Mouse (Mus musculus): ENCODE data around the gene Cabp4.

Cabp4 gene

DNA sequence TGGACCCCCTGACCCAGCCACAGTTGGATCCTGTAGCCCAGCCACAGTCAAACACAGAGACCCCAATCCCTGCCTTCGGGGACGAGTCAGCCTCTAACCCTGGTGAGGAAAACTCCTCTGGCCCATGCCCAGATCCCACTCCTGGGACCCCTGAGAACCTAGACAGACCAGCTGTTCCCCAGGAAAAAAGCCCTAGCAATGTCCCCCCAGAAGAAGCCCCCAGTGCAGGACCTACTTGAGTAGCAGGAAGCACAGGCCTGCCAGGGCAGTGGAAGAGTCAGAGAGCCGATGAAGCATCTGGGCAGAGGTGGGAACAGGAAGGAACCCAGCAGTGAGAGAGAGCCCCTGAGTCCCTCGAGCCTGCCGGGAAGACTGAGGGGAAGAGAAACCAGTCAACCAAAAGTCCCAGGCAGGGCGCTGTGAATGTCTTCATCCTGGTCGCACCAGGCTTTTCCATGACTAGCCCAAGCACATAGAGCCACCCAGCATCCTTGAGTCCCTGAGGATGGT lies at the start of gene Cabp4:
Gene Cabp4, minus strand, starts transcription at position 275 of the 510 bp plus-strand sequence.
- DNase-seq: no peak

GRCm38 (mm10) chr19:4193129-4193528 lies 49.3 kb upstream of the Cabp4 start:
- no peak for DNase-seq

GRCm38 (mm10) chr19:4192251-4192985 lies 48.6 kb upstream of the Cabp4 start:
- DNase-seq: no peak

DNA sequence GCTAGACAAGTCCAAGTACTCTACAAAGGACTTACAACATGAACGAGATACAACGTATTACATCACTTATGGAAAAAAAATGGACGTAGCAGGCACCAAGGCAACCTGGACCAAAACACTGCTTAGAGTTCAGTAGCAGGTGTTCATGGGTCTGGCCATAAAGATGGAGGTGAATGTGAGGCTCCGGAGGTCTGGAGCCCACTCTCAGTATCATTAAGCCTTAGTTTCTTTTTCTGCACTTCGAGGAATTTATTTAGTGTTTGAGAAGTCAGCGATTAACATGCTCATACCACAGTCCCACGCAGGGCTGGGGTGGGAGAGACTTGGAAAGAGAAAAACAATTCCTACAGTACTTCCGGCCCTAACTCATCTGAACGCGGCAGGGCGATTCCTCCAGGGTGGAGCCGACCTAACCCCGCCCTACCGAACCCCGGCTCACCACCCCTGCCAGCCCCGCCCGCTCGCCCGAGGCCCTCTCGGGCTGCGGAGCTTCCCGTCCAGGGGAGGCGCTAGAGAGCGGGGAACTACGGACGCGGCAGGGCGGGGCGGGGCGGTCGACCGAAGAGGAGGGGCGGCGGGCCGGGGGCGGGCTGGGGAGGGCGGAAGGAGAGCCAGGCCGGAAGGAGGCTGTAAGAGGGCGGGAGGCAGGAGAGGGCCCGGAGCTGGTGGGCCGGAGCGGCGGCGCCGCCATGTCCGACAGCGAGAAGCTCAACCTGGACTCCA lies 47.9 kb upstream of the Cabp4 start, which contains the start of gene Ppp1ca:
Gene Ppp1ca, plus strand, starts transcription at position 538 of the 723 bp plus-strand sequence.
- peak; percentile 95 to 99 for DNase-seq

GRCm38 (mm10) chr19:4190831-4191334 lies 47.0 kb upstream of the Cabp4 start, which contains the start of gene Tbc1d10c:
Gene Tbc1d10c, minus strand, starts transcription at chr19:4191284.
- no peak for DNase-seq

DNA sequence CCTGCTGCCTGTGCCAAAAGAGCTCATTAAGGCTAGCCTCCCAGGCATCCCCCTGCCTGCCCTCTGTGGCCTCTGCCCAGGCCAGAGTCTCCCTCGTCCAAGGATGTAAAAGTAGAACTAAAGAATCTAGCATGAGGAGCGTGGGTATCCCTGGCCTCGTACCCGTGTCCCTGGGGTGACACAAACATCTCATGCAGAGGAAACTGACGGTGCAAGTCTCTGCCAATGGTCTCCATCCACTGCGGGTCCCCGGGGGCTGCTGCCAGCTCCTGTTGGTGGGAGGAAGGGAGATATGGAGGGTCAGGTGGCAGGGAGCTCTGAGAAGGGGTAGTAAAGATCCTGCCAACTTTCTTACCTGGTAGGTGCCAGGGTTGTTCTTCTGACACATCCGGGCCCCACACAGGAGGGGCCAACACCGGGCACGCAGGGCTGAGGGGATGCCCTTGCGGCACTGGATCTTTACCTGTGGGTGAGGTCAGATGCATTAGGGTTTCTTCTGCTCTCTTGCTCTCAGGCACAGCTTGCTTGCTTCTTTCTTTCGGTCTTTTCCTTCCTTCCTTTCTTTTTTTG lies 45.3 kb upstream of the Cabp4 start:
- DNase-seq: no peak

DNA sequence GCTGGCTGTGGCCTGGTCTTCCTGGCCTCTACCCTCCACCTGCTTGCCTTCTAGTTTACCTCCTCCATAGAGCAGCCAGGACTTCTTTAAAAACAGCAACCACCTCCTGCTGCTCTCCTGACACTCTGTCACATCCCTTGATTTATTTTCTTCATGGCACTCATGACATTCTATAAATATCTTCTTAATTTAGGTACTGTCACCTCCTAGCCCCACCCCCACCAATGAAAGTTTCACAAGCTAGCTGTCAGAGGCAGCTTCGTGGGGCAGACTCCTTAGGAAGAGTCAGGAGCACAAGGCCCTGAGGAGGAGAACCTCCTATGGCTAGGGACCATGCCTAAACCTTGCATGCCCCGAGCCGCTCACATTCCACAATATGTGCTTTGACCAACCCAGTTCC lies 43.5 kb upstream of the Cabp4 start:
- DNase-seq: no peak

DNA sequence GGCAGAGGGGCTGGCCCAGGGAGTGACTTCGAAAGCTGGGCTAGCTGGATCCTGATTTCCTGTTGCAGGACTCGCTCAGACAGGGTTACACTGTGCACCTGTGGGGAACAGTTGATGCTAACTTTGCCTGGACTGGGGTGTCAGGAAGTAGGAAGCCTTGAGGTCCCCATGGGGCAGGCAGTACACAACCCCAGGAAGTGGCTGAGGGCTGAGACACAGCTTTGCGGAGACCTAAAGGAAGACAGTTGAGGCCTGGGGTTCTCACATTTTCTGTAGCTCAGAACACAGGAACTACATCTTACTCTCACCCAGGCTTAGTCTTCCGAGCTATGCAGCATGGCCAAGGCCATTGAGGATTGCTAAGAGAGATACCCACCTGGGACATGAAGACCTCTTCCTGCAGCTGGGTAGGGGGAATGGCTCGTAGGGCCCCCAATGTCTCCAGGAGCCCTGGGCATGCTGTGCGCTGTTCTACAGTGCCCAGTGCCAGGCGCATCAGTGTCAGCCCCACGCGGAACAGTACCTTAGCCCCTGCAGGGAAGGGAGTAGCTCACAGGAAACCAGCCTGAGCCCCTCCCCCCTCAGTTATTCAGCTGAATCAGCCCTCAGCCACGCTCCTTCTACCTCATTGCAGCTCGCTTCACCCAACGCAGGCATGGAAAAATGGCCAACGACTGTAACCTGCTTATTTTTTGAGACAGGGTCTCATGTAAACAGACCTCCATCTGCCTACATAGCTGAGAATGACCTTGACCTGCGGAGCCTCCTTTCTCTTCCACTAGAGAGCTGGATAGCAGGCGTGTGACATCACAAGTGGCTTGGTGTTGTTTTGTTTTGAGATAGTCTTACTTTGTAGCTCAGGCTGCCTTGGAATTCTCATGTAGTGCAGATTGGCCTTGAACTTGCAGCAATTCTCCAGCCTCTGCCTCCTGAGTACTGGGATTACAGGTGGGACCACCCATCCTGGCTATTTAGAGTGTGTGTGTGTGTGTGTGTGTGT lies 41.4 kb upstream of the Cabp4 start:
- DNase-seq: no peak

- DNase-seq: no peak
Observed at GRCm38 (mm10) chr19:4183689-4184088, 39.9 kb upstream of the Cabp4 start.

- DNase-seq: peak; percentile 42 to 55
Observed at GRCm38 (mm10) chr19:4181892-4182291, 38.1 kb upstream of the Cabp4 start.

- no peak for DNase-seq
Observed at GRCm38 (mm10) chr19:4180411-4180810, 36.6 kb upstream of the Cabp4 start.

- DNase-seq: no peak
Observed at GRCm38 (mm10) chr19:4175368-4175947, 31.6 kb upstream of the Cabp4 start, which contains the start of gene Carns1. Gene Carns1, minus strand, starts transcription at chr19:4175479.

GRCm38 (mm10) chr19:4172925-4173324 lies 29.1 kb upstream of the Cabp4 start:
- DNase-seq: no peak

DNA sequence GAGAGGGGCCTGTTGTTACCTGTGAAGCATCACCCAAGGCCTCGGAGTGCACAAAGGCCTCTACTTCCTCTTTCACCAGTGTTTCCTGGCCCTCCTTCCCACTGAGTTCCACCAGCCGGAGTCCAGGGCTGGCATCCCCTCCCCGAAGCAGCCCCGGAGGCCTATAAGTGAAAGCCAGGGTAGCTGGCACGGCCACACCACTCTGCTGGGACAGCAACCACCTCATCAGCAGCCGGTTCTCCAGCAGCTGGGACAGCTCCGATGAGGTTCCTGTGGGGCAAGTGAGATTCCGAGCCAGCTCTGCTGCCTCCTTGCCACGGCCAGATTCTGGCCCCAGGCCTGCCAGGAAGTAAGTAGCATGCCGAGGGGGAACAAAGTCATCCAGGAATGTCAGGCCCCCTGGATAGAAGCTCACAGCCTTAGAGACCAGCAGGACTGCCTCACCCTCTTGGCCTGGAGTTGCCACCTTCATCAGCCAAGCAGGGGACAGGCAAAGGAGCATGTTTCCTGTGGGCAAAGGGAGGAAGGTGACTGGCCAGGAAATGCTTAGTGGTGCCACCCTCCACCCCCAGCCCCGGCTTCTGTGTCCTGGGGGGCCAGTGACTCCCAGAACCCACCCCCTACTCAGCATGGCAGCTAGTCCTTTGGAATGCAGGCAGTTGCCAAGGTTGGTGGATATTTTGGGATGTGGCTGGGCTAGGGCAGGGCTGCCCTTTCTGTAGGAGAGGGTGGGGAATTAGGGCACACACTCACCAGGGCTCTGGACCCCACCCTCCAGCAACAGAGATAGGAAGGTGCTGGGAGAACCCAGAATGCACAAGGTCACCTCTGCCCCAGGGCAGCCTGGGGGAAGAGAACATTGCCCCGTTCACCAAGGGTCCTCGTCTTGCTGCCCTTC lies 27.8 kb upstream of the Cabp4 start:
- DNase-seq: peak in 1 of 2 experiments; percentile 34

- DNase-seq: no peak
Observed at GRCm38 (mm10) chr19:4170723-4171392, 27.0 kb upstream of the Cabp4 start.

- DNase-seq: peak in 1 of 2 experiments; percentile 28
Observed at GRCm38 (mm10) chr19:4169810-4170209, 26.0 kb upstream of the Cabp4 start.

DNA sequence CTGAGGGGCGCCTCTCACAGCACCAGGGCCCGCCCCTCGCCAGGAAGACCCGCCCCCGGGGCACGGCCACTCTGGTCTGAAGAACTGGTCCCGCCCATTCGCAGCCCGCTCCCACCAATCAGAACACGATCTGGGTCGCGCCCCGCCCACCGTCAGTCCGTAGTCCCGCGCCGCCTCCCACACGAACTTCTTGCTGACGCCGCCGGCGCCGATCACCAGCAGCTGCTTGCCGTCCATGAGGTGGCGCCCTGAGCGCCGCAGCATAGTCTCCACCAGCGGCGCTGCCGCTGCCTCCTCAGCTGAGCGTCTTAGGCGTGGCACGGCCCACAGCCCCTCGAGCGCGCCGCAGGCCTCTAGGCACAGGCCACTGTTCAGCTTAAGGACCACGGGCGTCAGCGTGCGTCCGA lies 25.5 kb upstream of the Cabp4 start:
- DNase-seq: peak; percentile 99 to 100

GRCm38 (mm10) chr19:4166678-4167476 lies 23.0 kb upstream of the Cabp4 start:
- DNase-seq: no peak

DNA sequence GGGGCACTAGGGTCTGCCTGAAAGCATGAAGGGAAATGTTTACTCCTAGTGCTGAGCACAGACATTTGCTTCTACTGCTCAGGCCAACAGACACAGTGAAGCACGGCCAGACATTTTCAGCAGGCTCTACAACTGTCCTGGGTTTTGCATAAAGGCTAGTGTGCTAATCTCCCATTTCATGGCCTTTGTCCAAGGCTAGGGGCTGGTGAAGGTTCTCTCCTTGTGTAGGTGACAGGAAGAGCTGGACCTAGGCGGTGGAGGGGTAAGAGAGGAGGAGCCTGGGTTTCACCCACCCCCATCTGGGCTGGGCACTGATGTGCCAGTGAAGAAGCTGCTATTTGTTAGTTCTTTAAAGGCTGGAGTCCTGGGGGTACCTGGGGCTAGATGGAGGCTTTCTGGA lies 20.9 kb upstream of the Cabp4 start:
- DNase-seq: no peak

All from kidney, postnatal 36 days (tissue).